Mouse (Mus musculus): ENCODE measurements around the gene Anp32e.
"Not testable (repeated sequence)": the region's sequence is repeated elsewhere in the genome, so short reads cannot be mapped to it uniquely, and the experiment has no call there.

Gene Anp32e

DNA sequence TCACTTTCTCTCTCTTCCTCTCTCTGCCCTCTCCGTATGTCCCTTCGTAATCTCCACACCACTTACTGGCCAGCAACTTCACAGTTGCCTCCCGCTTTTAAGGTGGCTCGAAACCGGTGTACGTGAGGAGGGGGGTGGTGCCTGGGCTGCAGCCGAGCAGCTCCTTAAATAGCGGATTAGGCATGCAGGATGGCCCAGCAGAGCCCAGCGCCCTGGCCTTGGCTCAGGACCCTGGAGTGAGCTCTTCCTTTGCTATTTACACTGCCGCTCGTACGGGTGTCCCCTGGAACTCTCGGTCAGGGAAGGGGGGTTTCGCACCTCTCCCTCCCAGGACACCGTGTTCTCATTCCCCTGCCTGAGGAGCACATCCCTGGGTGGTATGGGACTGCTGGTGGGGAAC, 24.5 kb upstream of the Anp32e start, which contains the start of gene Car14:
Gene Car14 (minus strand): TSS at position 124 of the 400 bp plus-strand sequence.
- DNase-seq = no peak

DNA sequence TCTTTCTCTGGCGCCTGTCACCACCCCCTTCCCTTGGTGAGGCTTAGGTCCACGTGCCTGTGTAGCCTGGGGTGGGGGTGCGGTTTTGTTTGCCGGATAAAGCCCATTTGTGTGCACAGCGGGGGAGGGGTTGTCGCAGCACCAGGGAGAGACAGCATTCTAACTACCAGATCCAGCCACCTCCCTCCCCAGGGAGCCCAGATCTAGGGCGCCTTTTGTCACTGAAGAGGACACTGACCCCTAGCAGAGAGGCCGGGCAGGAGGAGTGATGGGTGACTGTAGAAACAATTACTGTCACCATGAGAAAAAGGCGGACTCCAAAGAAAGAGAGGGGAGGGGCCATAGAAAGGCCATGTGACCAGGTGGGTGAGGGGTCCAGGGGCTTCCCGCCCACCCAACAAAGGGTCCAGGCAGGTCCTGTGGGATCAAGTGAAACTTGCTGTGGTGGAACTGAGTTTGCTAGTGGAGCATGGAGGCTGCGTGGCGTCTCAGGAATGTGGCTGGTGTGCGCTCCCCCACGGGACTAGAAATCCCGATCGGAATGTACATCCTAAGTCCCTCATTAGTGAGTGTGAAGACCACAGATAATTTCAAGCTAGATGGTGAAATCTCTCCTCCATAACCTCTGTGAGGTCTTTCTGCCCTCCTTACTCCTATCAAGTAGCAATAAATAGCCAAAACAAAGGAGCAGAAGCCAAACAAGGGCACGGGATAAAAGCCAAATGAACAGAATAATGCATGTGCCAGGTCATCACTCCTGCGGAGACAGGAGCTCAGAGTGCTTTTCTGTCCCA, 23.7 kb upstream of the Anp32e start:
- peak; percentile 56 to 76 for DNase-seq

DNA sequence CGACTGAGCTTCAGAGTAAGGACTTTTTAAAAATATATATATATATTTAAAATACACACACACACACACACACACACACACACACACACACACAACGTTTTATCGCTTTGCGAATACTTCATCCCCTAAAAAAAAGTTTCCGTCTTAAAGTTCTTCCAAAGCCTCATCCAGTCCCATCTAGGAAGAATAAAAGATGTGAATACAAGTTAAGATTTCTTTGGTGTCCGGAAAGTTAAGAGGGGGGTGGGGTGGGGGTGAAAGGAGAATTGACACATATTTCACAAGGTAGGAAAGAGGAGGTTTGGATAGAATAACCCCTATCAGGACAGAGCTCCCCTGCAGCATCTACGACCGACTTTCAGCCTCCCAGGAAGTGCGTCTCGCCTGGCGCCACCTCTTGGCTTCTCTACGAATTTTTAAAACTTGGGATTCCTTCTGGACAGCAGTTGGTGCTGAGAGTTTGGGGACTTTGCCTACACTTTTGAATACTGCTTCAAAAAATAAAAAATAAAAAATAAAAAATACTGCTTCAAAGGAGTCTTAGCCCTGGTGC, 23.0 kb upstream of the Anp32e start:
- DNase-seq = peak; percentile 55 to 67

DNA sequence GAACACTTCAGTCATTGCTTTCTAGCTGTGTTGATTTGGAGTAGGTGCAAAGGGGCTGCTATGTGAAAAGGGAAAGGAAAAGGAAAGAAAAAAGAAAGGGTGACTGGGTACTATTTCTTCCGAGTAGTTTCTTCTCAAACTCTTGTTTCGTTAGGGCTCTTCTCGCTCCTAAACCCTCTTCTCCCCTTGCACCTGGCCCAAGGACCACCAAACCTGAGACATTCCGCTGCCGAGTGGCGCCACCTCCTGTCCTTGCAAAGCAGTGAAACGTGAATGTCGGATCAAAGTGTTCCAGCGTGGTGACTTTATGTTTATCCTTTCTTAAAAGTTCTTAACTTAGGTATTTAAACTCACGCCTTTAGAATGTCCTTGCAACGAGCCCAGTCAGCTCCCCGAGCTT, 22.2 kb upstream of the Anp32e start:
- peak in 1 of 2 experiments; percentile 56 for DNase-seq

DNA sequence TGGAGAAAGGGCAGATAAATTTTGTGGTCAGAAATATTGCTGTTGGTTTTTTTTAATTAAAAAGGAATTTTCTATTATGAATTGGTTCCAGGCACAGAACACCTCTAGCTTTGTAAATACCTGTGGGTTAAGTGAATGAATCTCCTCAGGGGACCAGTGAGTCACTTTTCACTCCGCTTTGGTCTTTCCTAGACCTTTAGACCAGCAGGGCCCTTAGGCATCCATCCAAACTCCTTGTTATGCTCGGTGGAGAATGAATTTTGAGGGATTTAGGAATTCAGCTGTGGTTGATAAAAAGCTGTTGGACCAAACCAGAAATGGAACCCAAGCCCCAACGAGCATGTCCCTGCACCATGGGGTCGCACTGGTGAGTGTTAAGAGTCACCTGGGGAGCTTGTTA, 21.4 kb upstream of the Anp32e start:
- no peak for DNase-seq

DNA sequence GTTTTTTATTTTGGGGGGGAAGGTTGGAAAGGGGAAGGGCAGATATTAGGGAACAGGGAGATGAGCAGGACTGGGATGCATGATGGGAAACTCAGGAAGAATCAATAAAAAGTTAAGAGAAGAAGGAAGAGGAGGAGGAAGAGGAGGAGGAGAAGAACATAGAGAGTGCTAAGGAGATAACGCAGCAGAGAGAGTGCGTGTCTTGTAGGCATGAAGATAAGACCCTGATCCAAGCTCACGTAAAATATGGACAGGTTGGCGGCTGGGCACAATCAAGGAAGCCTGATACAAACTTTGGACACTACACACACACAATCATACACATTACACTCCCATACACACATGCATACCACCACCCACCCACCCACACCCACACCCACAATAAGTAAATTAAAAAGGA, 14.3 kb upstream of the Anp32e start:
- DNase-seq = no peak

DNA sequence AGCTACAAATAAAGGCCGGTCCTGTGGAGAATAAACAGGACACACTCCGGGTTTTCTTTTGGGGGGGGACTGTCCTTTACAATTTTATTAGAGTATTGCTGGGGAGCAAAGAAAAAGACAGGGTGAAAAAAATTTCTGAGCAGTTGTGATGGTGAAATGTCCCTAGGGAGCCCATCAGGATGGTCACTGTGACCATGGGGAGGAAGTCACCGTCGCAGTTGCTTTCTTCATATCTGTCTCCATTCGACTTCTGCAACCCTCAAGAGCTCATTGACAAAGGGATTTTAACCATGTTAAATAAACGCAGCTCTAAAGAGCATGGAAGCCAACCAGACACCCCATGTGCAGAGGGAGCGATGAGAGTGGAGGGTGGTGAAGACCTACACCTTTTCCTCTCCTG, 12.3 kb upstream of the Anp32e start:
- DNase-seq = no peak

DNA sequence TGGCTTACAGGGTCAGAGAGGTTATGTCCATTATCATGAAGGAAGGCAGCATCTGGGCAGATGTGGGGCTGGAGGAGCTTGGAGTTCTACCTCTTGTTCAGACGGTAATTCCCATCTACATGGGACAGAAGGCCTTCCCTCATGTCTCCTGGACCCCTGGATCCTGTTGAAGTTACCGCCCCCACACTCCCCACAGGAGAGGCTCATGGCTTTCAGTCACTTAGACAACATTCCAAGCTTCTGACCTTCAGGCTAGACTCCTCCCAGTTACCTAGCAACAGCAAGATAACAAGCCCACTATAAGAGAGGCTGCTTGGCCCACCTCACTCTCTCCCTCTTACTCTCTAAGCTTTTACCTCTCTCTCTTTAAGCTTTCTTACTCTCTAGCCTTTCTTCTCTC, 8.5 kb upstream of the Anp32e start:
- not testable (repeated sequence) for DNase-seq

DNA sequence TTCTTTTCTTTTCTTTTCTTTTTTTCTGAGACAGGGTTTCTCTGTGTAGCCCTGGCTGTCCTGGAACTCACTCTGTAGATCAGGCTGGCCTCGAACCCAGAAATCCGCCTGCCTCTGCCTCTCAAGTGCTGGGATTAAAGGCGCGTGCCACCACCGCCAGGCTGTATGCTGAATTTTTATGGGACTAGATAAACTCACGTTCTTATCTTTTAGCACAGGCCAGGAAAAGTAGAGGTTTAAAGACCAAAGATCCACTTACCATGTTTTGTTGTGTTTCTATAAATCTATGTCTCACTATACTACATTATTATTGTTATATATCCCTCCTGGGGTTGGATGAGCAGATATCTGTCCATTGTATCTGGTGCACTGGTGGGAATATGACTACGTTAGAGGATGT, 5.6 kb upstream of the Anp32e start:
- not testable (repeated sequence) for DNase-seq

DNA sequence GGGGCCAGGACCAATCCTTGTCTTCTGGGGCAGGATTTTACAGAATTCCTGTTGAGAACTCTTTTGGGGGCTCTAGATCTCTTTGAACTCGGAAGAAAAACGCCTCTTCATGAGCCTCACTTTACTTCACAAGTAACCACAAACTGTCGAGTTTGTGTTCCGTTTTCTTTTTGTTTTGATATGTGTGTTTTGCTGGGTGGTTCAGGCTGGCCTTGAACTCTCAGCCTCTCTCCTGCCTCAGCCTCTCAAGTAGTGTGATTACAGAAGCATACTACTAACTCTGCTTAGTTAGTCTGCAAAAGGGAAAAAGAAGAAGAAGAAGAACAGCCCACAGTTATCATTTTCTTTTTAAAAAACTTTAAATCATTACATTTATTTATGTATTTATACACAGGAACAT, 4.9 kb upstream of the Anp32e start:
- no peak for DNase-seq

DNA sequence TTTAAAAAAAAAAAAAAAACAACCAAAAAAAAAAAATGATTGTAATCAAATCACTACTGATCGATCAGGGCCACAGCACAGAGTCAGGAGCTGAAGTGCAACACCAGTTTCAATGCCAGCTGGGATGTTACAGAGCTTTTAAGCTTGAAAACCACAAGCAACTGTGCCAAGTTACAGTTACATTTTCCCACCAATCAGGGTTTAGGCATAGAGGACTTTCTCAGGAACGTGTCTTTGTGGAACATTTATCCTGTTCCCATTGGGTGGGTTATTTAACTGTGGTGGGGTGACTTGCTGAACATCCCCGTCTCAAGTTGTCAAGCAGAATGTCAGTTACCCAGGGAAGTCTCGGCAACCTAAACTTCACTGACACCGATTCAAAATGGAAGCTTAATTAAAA, 4.0 kb upstream of the Anp32e start:
- no peak for DNase-seq

DNA sequence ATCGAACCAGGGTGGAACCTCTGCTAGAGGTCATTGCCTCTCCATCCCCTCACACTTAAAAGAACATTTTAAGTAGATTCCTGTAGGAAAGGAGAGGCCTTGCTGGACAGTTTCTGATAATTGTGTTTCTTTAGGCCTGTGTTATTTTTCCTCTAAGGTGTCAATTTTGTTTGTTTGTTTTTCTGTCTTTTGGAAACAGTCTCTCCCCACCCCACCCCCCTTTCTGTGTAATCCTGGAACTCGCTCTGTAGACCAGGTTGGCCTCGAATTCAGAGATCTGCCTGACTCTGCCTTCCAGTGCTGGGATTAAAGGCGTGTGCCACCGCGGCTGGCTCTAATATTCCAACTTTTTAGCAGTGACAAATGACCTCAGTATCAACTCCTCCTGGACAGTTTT, 787 bp upstream of the Anp32e start:
- DNase-seq = no peak

DNA sequence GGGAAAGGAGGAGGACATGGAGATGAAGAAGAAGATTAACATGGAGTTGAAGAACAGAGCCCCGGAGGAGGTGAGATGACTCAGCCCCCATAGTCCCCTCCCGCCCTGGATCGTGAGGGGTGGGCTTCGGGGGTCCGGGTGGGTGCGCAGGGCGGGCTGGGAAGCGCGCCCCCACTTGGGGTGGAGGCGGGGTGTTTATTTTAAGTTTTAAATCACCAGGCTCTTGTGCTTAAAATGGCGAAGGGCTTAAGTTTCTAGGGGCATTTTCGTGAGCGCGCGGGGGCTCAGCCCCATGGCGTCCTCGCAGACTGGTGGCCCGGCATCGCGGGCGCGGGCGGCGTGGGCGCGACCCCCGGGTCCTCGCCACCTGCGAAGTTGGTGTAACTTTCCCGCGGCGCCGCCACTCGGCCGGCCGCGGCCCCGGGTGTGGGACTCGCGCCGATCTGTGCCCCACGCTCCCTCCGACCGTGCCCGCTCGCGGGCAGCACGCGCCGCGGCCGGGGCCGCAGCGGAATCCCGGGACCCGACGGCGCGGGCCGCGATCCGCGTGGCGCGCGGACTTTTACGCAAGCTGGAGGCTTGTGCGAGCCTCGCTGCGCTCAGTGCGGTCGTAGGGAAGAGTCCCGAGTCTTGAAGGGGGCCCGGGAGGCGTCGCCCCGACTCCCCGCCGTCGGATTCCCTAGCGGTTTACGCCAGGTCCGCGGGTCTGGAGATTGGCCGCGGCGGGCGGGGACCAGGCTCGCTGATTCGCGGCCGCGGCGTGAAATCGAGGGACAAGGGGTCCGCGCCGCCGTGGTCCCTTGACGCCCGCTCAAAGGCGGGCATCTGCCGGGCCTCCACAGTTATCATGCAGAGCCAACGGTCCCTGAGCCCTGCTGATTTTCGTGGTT, 780 bp downstream of the Anp32e start:
- DNase-seq = peak; percentile 39 to 41

DNA sequence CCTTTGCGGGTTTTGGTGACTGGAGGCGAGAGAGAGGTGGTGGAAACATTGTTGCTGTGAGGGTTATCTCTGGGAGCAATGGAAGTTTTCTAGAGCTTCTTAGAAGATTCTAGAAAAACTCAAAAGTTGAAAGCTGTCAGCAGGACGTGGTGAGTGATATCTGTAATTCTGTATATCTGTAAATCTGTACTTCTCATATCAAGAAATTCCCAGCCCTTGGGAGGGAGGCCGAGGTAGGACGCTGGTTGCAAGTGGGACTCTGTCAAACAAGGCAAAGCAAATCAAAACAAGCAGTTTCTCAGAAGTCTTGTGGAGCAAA, 1.4 kb downstream of the Anp32e start:
- no peak for DNase-seq

DNA sequence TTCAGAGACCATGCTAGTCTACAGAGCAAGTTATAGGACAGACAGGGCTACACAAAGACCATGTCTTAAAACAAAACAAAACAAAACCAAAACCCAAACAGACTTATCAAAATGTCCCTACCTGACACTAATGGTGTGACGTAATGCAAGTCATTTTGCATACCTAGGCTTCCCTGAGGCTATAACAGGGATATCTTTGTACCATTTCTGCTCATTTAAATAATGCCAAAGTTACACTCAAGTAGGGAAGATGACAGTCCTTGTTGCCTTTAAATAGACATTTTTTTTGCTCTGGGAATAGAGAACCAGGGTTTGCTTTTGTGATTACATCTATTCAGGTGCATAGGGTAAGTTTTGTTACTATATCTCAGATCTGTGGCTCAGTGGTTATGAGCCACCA, 2.4 kb downstream of the Anp32e start:
- no peak for DNase-seq

DNA sequence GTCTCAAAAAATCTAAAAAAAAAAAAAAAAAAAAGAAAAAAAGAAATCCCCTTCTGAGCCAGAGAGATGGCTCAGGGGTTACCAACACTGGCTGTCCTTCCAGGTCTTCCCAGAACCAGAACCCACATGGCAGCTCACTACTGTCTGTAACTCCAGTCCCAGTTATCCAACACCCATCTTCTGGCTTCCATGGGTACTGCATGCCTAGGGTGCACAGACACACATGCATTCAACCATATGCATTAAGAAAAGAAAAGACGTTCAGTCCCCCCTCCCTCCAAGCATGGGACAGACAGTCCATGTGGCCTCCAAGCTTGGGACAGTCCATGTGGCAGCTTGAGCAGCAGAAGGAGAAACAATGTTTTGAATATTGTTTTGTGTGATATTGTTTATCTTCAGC, 3.1 kb downstream of the Anp32e start:
- no peak for DNase-seq

DNA sequence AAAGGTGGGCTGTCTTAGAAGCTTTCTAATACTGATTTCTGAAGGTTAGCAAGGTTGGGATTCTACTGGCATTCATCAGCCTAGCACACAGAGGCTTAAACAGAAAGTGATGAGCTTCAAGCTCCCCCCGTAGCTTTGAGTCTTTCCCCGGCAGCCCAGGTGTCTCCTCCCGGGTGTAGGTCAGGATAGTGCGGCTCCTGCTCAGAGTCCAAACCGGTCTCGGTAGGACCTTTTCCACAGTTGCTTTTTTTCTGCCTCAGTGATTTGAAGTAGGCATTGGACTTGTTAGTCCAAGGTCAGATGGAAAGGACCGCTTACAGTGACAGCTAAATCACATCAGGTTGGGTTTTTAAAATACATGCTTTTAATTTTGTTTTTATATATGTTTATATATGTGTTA, 3.5 kb downstream of the Anp32e start:
- DNase-seq = no peak

DNA sequence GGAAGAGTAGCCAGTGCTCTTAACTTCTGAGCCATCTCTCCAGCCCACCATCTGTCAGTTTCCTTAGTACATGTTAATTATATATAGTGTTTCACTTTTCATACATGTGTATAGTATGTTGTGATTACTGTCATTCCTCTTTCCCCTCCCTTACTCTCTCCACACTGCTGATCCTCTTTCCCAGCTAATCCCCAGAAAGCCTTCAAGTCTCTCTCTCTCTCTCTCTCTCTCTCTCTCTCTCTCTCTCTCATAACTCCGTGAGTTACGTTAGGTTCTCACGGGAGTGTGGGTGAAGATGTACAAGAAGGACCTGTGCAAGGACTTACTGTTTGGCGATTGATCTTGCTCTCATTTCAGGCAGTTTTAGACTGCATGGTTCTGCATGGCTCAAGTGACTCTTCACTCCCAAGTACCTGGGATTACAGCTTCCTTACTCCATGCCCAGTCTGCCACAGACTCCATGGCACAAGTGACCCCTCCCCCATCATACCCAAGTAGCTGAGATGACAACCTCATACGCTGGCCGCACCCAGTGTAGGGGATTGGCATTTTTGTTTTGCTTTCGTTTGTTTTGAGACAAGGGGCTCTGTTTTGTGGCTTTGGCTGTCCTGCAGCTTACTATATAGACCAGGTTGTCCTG, 4.2 kb downstream of the Anp32e start:
- DNase-seq = peak in 1 of 2 experiments; percentile 60

DNA sequence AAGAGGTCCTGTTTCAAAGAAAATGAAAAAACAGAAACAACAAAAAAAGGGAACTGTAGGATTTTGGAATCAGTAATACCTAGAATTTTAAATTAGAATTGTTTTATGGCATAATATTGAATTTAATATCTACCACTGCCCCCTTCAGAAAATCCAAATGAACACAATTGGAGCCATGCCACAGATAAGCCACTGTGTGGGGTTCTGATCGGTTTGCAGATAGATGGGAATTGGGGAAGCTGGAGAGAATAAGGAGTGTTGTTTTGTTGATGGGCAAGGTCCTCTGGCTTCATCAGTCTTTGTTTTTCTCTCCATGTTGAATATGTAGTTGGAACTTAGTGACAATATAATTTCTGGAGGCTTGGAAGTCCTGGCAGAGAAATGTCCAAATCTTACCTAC, 5.4 kb downstream of the Anp32e start:
- DNase-seq = no peak

DNA sequence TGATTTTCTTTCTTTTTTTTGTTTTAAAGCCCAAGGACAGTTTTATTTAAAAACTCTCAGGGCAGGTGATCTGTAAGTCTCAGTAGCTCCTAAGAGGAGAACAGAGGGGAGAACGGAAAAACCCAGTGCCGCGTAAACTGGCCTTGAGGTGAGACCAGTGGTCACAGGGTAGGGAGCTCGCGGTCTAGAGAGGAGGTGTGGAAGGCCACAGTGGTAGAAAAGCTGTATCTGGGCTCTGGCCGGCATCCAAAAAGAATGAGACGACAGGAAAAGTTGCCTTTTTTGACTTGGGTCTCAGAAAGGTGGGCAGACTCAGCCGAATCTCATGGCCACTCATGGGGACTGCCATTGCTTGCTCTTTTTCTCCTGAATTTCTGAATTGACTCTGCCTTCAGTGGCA, 9.2 kb downstream of the Anp32e start:
- no peak for DNase-seq

DNA sequence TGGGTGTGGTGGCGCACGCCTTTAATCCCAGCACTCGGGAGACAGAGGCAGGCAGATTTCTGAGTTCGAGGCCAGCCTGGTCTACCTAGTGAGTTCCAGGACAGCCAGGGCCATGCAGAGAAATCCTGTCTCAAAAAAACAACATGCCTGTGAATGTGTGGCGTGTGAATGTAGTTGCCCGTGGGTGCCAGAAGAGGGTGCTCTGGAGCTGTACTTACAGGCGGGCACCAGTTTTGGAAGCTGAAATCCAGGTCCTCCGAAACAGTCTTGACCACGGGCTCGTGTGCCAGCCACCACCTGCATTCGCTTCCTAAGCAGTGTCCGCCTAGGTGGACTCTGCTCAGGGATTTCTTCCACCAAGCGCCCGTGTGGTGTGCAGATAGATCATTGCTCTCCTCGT, 9.8 kb downstream of the Anp32e start:
- no peak for DNase-seq

DNA sequence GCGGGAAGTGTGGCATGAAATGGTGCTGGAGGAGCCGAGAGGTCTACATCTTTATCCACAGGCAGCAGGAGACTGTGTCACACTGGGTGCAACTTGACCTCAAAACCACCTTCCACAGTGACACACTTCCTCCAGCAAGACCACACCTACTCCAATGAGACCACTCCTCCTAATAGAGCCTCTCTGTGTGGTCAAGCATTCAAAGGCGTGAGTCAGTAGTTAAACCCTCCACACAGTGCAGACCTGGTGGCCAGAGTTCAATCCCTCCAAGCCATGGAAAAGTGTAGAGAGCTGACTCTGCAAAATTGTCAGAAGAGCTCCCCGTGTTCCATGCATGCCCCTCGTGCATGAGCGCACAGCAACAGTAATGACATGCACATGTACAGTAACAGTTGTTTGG, 13.7 kb downstream of the Anp32e start:
- no peak for DNase-seq

DNA sequence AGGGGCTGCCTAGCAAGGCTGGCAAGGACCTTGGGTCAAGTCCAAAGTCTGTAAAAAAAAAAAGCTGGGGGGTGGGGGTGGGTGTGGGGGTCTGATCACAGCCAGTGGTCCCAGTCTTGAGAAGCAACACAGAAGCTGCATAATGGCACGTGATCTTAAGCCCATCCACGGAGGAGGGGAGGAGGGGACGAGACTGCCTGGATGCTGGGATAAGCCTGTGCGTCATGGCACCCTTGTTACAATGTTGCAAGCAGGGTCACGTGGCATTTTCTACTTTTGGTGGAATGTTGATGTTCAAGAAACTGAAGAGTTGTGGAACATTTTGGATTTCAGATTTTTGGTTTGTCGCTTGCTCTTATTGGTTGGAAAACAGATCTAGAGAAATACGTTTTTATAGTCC, 14.2 kb downstream of the Anp32e start:
- no peak for DNase-seq

All from lung, adult 18-20 months (tissue).